Mouse (Mus musculus) lung, postnatal 4 days (tissue): Measurements from ENCODE around the gene Mad2l2.
"Not testable (repeated sequence)": the region's sequence is repeated elsewhere in the genome, so short reads cannot be mapped to it uniquely, and the experiment has no call there.

Experiments used
- DNase-seq, 2 experiments: peaks; one replicate each; pipeline ENCODE4 v3.0.0; 2021

The Mad2l2 gene

DNA sequence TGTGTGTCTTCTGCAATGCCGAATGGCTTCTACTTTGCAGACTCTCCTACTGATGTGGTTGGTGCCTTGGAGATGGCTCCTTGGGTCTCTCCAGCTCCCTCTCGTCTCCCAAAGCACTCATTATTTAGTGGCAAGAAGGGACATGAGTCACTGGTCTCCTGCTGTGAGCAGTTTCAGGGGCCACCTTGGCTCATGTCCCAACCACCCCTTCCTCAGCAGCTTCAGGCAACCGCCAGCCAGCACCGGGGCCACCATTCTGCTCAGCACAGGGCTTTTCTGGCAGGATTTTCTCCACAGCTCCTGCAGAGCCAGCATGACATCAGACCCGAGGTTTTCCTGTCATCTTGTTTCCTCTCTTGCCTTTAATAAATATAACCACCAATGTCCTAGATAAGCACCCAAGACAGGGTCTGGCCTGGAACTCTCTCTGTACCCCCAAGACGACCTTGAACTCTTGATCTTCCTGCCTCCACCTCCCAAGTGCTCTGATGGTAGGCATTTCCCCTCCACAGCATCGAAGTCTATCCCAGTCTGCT lies 21.6 kb upstream of the Mad2l2 start:
- no peak for DNase-seq

DNA sequence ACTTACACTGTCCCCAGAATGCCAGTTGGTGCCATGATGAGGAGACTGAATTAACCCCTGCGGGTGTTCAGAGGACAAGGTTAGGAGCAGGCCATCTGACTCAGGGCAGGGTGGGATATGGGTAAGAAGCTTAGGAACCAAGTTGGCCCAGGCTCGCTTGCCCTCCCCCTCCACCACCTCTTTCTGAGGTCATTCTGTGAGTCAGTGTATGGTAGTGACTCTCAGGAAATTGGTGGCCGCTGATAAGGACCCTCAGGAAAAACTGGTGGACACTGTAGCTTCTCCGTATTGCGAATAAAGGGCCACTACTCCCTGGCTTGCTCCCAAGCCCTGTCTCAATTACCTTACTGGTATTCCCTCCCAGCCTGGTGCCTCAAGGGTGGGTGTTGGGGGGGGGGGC lies 21.0 kb upstream of the Mad2l2 start:
- DNase-seq, result no peak

DNA sequence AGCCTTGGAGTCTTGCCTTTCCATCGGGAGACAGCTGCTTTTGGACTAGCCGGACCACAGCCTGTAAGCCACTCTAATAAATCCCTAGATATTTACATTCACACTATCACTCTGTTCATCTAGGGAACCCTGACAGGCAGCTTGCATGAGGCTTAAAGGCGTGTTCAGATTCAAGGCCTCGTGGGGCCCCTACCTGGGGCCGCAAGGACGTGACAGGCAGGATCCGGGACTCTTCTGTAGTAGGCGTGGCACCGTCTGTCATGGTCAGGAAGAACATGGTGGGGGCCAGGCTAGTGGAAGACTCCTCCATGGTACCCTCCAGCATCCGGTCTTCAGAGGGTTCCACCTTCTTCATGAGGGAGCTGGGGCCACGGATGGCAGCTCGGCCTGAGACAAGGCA lies 17.7 kb upstream of the Mad2l2 start:
- no peak for DNase-seq

DNA sequence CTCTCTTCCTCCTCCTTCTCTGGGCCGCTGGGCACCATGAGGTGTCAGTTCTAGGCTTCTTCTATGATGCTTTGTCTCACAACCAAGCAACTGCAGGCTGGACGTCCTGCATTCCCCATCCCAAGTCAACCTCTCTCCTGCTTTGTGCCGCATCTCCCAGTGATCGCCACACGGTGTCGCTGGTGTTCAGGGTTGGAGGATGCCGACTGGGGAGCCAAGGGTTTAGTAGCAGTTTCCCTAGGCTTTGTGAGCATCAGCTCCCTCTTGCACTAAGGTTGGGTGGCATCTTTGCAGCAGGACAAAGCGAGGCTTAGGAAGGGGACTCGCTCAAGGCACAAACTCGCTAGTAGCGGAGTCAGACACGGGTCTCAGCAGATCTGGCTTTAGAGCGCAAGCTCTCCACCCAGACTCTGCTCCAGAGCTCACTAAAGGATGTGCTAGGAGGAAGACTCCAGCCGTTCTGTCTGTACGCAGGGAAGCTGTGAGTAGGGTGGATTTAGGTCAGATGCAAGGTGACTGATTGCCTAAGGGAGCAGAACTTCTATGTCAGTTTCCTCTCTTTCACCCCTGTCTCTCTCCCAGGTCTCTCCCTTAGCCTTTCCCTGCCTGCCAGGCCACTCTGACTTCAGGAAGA lies 15.3 kb upstream of the Mad2l2 start:
- DNase-seq, result peak; percentile 76 to 89

DNA sequence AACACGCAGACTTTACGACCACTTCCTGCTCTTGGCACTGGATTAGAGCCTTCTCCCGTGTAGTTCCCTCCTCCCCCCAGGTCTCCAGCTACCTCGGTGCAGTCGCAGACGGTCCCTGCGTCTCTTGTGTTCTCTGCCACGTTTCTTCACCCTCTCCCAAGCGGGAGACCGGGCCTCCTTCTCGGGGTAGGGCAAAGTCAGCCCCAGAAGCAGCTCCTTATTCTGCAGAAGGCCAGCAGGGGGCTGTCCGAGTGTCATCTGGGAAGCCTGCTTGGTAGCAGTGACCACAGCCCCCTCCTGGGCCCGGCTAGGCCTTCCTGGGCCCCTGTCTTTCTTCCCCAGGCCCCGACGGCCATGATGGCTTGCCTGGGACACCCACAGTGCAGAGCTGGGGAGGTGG lies 14.7 kb upstream of the Mad2l2 start:
- peak; percentile 44 to 54 for DNase-seq

DNA sequence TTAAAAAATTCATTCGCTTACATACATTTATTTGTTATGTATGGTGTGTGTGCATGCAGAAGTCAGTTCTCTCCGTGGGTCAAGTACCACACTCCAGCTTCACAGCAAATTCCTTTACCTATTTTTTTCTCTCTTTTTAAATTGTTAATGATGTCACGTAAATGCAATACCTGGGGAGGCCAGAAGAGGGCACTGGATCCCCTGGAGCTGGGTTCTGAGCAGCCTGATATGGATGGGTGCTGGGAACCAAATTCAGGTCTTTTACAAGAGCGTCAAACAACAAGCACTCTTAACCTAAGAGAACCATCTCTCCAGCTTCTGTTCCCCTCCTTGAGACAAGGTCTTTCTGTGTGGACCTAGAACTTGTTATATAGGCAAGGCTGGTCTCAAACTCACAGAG lies 13.5 kb upstream of the Mad2l2 start:
- no peak for DNase-seq

DNA sequence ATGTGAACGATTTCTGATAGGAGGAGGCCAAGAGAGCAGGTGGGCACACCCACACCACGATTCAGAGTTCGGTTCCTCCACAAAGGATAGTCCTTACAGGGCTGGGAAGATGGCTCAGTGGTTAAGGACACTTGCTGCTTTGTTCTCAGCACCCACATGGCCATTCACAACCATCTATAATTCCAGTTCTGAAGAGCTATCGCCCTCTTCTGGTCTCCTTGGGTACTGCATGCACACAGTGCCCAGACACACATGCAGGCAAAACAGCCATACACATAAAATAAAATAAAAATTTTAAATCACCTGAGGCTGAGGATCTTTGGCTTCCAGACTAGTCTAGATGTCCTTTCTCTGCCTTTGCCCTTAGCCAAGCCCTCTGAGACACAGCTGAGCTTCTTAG lies 12.8 kb upstream of the Mad2l2 start:
- no peak for DNase-seq

DNA sequence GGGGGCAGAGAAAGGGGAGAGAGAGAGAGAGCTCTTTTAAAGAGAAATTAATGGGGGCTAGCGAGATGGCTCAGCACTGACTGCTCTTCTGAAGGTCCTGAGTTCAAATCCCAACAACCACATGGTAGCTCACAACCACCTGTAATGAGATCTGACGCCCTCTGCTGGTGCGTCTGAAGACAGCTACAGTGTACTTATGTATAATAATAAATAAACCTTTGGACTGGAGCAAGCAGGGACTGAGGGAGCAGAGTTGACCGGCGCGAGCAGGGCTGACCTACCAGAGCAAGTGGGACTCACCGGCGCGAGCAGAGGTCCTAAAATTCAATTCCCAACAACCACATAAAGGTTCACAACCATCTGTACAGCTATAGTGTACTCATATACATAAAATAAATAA lies 10.6 kb upstream of the Mad2l2 start:
- DNase-seq, result not testable (repeated sequence)

DNA sequence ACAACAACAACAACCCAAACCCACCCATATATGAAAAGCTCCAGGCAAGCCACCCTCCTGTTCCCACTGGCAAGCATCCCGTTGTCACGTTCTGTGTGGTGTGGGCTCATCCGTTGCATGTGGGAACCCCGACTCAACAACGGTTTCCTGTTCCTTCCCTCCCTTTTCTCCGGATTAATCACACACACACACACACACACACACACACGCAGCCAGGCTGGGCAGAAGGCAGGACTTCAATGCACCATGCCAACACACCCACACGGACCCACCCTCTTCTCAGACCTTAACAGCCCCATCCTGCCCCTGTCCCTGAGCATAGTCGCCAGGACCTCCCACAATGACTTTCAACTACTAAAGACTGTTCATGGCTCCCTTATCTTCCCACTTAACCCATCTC lies 9.6 kb upstream of the Mad2l2 start:
- DNase-seq, result no peak

DNA sequence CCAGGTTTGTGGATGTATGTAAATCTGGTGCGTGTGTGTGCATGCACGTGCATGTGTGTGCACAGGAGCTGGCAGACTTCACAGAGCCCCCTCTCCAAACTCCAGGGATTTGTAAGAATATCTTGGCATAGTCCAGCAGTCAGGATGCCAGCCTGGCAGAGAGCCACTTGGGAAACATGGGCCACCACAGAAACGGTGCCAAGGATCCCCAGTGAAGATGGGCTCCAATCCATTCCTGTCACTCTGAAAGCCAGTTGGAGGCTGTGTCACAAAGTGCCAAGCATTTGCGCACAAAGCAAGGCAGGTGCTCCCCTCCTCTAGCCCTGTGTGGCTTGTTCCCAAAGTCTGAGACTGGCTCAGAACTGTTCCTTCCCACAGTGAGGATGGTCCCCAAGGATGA lies 8.8 kb upstream of the Mad2l2 start:
- DNase-seq, result no peak

DNA sequence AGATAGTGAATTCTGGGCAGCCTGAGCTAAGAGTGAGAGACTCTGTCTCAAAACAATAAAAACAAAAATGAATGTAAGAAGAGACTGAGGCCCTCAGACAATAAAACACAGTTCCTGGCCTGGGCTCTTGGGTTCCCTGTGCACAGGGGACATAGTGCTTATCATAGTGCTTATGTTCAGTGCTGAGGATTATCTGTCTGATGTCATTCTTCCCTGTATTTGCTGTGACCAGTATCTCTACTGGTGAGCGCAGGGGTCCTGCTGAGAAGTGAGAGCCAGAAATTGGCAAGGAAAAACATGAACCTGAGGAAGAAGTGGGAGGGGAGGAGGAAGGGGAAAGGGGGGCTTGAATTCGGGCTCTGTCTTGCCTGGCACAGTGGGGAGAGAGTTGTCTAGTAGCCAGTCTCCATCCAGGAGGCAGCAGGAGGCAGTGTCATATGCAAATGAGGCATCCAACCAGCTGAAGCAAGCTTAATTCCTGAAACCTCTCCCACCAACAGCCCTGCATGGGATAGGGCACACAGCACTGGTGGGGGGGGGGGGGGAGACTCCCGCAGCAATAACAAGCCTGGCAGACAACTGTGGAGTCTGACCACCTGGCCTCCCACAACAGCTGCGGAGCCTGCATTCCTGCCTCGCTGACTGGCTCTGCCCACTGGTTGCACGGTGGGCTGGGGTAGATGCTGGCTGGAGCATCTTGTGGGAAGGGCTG lies 8.0 kb upstream of the Mad2l2 start:
- no peak for DNase-seq

DNA sequence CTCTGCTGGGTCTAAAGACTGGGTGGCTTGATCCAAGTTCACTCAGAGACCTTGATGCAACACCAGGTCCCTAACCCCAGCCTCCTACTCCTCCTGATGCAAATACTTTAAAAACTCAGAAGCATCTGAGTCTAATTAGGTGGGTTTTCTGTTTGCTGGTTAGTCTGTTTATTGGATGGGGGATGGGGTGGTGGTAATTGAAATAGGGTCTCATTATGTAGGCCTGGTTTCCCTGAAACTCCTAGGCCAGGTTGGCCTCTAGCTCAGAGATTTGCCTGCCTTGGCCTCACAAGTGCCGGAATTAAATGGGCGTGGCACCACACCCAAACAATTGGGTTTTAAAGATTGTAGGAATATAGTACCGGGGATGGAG lies 7.5 kb upstream of the Mad2l2 start:
- no peak for DNase-seq

DNA sequence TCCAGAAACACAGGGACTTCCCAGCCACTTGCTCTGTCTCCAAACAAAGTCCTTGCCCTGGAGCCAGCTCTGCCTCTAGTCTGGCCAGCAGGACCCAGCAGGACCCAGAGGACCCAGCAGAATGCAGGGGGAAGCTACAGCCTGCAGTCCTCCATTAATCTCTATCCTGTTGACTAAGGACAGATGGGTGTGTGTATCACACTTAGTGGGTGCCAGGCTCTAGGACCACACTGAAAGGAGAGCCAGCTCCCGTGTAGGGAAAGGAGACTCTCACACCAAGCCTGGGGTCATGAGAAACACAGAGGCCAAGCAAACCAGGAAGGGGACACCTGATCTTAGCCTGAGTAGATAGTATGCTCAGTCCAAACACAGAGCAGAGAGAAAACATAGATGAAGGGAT lies 1.9 kb upstream of the Mad2l2 start:
- no peak for DNase-seq

DNA sequence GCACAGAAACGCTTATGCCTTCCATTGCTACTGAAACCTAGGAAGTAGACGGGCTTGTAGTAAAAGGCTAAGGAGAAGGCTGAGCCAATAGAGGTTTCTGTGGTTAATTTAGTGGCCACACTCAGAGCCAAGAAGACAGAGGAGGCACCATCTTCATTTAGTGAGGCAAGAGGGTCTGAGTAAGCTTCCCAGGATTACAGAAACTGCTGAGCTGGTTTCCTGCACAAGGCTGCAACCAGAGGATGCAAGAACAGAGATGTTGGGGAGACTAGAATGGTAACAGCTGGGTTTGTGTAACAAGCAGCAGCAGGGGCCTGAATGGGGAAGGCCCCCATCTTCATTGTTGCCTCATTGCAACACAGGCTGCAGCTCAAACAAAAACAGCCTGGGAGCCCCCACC lies 1.5 kb upstream of the Mad2l2 start:
- DNase-seq, result no peak

DNA sequence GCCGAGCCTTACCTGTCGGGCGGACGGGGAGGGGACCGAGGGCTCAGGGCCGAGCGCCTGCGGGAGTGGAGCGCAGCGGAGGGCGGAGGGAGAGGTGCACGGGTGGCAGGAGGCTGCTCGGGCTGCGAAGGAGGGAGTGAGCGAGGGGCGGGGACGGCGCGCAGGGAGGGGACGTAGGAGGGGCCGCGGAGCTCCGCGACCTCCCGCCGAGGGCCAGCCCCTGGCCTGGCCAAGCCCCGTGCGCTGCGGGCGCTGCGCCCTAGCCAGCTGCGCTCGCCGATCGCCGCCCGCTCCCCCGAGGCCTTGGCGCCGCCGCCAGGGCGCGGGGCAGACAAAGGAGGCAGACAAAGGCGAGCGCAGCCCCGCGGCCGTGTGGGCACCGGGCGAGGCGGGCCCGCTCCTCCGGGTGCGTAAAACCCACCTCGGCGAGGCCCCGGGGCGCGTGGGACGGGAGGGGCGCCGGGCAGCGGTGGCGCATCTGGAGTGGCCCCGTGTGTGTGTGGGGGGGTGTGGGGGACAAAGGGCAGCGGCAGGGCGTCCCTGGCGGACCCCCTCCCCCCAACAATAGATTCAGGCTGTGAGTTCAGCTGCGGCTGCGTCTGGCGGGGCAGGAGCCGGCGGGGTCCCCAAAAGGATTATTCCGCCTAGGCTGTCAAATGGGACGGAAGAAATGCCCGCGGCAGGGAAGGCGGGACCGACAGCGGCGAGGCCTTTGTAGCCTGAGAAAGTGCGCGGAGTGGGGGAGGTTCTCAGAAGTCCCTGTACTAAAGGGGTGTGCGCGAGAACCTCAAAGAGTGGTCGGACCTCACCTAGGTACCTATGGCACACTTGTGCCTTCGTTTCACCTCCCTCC lies 603 bp downstream of the Mad2l2 start, which contains the start of gene Draxin:
TSS of gene Draxin (minus strand) at position 138 of the 853 bp plus-strand sequence.
- peak; percentile 58 to 77 for DNase-seq

DNA sequence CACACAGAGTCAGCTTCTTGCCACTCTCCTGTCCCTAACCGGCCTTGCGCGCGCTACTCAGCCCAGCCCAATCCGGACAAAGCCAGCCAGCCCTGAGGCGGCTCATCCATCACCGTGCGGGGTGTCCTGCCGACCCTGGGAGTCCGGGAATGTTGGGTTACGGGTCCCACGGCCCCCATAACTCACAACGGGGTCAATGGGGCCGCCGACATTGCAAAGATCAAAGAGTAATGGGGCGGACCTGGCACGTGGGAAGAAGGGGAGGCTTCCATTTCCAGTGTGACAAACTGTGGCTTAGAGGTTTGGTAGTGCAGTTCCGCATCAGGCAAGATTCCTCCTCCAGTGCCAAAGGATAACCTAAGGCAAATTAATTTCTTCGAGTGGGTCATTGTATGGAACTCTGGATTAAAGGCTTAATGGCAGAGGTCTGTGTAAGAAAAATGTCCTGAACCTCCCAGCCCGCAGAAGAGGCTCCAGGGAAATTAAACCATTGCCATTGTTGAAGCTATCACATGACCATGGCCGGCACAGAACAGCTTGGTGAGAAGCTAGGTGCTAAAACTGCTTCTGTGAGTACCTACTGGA lies 1.4 kb downstream of the Mad2l2 start:
- no peak for DNase-seq

DNA sequence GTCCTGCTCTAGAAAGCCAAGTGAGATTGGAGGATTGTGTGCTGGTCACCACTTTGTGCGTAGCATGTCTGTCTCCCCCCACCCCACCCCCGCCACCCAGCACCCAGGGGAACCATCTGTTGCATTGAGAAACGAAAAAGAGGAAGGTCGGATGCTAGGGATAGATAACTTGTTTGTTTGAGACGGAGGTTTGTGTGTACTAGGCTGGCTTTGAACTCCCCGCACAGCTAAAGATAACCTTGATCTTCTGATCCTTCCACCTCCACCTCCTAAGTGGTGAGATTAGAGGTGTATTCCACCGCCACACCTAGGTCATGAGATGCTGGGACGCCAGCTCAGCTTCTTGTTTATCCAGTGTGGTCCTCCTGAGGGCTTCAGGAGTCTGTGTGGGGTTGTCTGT lies 4.8 kb downstream of the Mad2l2 start:
- DNase-seq, result no peak

DNA sequence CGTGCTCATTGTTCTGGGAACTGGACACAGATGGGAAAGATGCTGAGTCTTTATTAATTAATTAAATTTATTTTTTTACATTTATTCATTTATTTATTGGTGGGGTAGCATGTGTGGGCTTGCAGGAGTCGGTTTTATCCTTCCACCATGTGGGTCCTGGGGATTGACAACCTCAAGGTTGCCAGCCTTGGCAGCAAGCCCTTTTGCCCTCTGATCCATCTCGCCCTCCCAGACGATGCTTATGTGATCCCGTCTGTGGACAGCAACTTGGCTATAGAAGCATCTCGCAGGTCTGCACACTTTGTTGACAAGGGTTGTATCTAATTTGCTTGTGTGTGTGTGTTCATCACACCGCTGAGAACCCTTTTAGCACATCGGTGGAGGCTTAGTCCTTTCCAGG lies 7.3 kb downstream of the Mad2l2 start:
- DNase-seq, result no peak

DNA sequence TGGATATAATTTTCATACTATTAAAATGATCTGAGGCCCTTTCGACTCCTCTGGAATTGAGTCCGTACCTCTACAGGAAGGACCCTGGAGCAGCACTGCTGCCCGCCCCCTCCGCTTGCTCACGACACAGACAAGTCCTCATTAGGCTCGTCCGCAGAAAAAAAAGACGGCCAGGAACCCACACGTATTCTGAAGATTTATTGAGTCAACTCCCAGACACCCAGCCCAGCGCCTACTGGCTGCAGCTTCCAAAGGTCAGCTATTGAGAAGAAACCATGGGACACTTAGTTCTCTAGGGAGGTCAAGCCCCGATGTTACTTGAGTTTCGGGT lies 9.5 kb downstream of the Mad2l2 start:
- DNase-seq, result no peak

DNA sequence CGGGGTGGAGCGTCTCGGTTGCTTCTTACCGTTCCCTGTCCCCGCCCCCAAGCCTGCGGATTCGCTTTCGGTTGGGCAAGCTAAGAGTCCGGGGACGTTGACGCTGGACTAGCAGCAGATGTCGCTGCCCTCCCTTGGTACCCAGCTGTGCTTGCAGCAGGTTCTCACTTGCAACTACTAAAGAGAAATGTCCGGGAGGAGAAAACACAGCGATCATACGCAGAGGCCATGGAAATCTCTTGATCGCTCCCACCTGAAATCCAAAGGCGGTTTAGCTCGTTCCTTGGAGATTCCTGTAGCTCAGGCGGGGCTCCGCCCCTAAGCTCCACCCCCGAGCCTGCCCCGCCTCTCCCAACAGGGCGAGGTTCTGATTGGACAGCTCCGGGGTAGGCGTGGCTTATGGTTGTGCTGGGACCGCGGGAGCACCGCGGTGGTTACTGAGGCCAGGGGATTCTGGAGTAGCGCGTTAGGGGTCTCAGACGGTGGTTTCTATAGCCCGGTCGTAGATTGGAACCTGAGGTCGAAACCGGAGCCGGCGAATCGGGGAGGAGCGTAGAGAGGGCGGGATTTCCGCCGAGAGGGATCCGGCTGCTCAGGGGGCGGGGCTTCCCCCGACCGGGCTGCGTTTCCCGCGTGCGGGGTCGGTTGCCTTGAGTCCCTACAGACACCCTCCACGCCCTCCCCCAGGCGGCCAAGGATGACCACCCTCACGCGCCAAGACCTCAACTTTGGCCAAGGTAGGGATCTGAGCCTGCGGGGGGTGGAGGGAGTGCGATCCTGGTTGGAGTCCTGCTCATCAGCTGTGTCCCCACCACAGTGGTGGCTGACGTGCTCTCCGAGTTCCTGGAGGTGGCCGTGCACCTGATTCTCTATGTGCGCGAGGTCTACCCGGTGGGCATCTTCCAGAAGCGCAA lies 10.2 kb downstream of the Mad2l2 start:
- DNase-seq, result peak; percentile 93

DNA sequence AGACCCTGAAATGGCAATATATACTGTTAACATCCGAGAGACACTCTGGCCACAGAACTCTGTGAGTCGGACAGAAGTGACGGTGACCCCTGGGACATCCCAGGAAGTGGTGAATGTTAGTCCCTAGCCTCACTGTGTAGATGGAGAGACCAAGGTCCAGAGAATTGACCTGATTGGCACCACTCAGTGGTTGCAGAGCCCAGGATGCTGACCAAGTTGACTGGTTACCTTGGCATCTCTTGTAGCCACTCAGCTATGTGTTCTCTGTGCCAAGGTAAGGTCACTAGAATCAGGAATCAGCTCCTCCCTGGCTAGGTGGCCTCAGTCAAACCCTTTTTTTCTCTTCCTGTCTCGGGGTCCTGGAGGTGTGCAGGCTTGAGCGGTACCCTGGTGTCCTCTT lies 13.5 kb downstream of the Mad2l2 start:
- no peak for DNase-seq

DNA sequence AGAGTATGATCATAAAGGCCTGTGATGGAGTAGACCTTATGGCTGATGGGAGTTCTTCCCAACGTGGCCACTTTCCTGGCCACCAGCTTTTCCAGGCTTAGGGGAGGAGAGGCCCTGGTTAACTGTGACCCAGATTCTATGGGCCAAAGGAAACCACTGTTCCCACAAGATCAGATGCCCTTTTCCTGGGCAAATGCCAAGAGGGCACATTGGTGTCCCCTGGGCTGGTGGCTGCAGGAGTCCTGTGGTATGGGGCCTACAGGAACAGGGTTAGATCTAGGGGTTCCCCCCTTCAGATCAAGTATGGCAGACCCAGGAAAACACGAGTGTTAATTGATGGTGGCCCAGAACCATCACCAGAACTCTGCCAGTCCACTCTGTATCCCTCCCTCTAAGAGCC lies 17.5 kb downstream of the Mad2l2 start:
- DNase-seq, result no peak
